Mouse (Mus musculus) spleen, adult 2 months (tissue): ENCODE data around the gene Bmpr1a. TPM values are rescaled to one million over a fixed set of nuclear protein-coding genes. Genes with fewer than 3 reads are reported as not detected.

ENCODE experiments used
- DNase-seq, 2 experiments: peaks; one replicate each; pipeline versions ENCODE4 v3.0.0 to v3.0.0-alpha.2; 2012 to 2021; ENCODE audit warnings: low spot score in 2 of 2, low read depth in 1 of 2
- H3K27ac ChIP-seq: fragments of 200-500 bp; 2 replicates; pipeline ENCODE4 v1.5.1; 2012; ENCODE audit warnings: low read length, inconsistent platforms; ENCODE audit not compliant: insufficient read depth
- H3K27me3 ChIP-seq: fragments of 200-500 bp; 2 replicates; pipeline ENCODE4 v1.6.1; 2012; ENCODE audit warnings: mild to moderate bottlenecking, moderate library complexity, low read length, inconsistent platforms; ENCODE audit not compliant: control insufficient read depth, insufficient read depth
- H3K36me3 ChIP-seq: fragments of 200-500 bp; 2 replicates; pipeline ENCODE4 v1.6.1; 2012; ENCODE audit warnings: mild to moderate bottlenecking, low read length, inconsistent platforms; ENCODE audit not compliant: control insufficient read depth, insufficient read depth
- H3K4me1 ChIP-seq: fragments of 200-500 bp; 2 replicates; pipeline ENCODE4 v1.6.1; 2011; ENCODE audit warnings: inconsistent platforms; ENCODE audit not compliant: control insufficient read depth, insufficient read depth, insufficient read length
- H3K4me3 ChIP-seq: fragments of 200-500 bp; 2 replicates; pipeline ENCODE4 v1.5.1; 2011; ENCODE audit warnings: mild to moderate bottlenecking, inconsistent platforms; ENCODE audit not compliant: insufficient read depth, insufficient read length; ENCODE audit errors: extremely low read depth
- CTCF ChIP-seq: fragments of 200-500 bp; IDR thresholded peaks from 2 replicates; pipeline ENCODE4 v1.5.1; 2011; ENCODE audit warnings: mild to moderate bottlenecking, inconsistent platforms; ENCODE audit not compliant: insufficient read depth, insufficient read length, insufficient replicate concordance; ENCODE audit errors: extremely low read depth
- POLR2A ChIP-seq: fragments of 200-500 bp; IDR thresholded peaks from 2 replicates; pipeline ENCODE4 v1.6.1; 2011; ENCODE audit warnings: low read depth, low read length, inconsistent platforms
- WGBS: fragments of 180-500 bp; shearing (Covaris S2); methylation state at CpG from one replicate; pipeline ENCODE4 v1.1.7; 2018; 5-methylcytosine and 5-hydroxymethylcytosine counted together
- polyA plus RNA-seq: library from polyadenylated mRNA; depleted of rRNA; stranded (reverse); fragments of >200 nt; gene quantifications from 2 replicates; pipeline ENCODE4 v1.2.3, GENCODE M21; 2012

Bmpr1a gene
- polyA plus RNA-seq, 1 experiment = 1.0 TPM

DNA sequence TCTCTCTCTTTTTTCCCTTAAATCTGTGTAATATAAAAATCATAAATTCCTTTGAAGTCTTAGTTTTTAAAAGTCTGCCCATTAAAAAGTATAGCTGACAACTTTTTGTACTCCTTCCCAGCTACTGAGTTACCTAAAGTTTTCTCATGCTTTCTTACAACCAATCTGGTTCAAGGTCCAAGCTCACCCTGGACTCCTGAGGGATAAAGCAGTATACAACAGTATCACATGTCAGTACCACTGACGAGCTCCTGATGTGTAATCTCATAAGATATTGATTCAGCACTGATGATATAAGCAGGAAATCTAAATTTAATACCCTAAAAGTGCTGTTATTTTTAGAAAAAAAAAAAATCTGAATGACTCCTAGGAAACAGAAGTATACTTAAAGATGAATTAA, 12.2 kb downstream of the Bmpr1a start:
- TF ChIP-seq CTCF (no peak), POLR2A (no peak)
- no peaks in the 10 kb centered on the region for H3K4me1 ChIP-seq
- H3K27me3 ChIP-seq = no peaks in the 10 kb centered on the region; the same call in 1 of the 2 replicates
- H3K4me3 ChIP-seq = no peak overlapping the region
- no peak overlapping the region for H3K27ac ChIP-seq
- DNase-seq = no peak
- WGBS = 75% methylated on average over 1 of the region's 1 CpGs
- no peaks in the 10 kb centered on the region for H3K36me3 ChIP-seq

DNA sequence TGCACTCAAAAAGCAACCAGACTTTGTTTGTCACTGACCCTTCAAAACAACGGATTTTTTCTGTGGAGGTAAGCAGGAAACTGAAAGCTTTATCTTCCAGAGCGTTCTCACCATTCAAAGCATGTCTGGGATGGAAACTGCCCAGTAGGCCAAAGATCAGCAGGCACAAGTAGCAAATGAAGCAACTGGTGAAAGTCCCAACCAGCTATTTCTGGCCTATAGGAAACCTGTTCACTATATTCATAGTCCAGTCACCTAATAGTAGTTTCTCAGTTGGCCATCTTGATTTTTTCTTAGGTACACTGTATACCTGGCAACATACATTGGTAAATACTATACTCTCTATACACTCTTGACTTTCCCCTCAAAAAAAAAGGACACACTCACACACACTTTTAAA, 13.2 kb downstream of the Bmpr1a start:
- Histone ChIP-seq H3K27ac (no peak overlapping the region), H3K27me3 (no peaks in the 10 kb centered on the region; the same call in 1 of the 2 replicates), H3K36me3 (no peaks in the 10 kb centered on the region), H3K4me3 (no peak overlapping the region), H3K4me1 (no peaks in the 10 kb centered on the region)
- TF ChIP-seq CTCF (no peak), POLR2A (no peak)
- 75% methylated on average over 2 of the region's 2 CpGs for WGBS
- no peak for DNase-seq

DNA sequence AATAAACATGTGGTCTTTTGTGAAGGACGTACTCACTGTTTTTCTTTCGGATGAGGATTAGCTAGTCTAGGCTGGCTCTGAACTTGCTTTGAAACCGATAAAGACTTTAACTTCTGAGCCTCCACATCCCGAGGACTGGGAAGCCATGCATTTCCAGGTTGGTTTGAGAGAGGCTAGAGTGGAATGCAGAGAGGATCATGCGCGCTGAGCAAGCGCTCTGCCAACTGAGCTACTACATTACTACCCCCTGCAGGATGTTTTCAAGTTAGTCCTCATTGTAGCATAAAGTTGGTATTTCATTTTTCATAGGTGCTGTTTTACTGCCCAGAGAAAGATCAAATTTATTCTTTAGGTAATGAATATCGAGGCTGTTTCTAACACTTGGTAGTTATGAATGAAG, 17.0 kb downstream of the Bmpr1a start:
- no peak for TF ChIP-seq CTCF
- TF ChIP-seq POLR2A = no peak
- 81% methylated on average over 8 of the region's 8 CpGs for WGBS
- no peaks in the 10 kb centered on the region for H3K4me1 ChIP-seq
- no peaks in the 10 kb centered on the region for H3K36me3 ChIP-seq
- H3K27ac ChIP-seq = no peak overlapping the region
- no peaks in the 10 kb centered on the region for H3K27me3 ChIP-seq
- no peak for DNase-seq
- H3K4me3 ChIP-seq = no peak overlapping the region

DNA sequence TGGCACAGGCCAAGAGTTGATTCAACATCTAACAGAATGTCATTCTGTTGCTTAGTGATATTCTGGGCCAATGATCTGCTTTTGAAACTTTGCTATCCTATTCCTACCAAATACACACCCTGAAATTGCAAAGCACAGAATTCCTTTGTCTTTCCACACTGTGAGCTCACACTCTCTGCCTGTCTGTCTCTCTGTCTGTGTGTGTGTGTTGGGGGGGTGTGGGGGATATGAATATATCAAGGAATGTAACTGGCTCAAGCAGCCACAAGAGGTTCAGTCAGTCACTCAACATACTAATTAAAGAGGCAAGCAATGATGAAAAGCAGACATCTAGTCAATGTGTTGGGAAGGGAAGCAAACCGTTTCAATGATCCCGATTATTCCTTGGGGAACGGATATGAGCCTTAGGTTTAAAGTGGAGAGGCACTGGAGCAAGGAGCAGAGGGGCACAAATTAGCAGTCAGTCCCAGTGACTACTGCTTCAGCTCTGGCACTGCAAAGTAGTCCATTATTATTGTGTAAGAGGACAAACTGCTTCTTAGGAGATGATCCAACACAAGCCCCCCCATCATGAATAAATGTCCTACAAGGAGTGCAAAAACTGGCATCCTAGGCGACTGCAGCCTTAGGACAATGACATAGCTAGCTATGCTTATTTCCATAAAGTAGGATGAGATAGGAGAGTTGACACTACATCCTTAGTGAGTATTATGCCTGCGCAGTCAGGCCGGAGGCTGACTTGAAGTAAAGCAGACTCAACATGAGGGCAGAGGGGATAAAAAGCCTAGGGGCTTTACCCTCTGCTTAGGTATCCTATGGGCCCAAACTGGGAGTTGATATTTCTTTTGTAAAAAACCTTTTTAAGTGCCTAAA, 19.4 kb downstream of the Bmpr1a start:
- H3K4me3 ChIP-seq = no peak overlapping the region
- no peaks in the 10 kb centered on the region for H3K4me1 ChIP-seq
- WGBS = 91% methylated on average over 6 of the region's 6 CpGs
- no peak for DNase-seq
- no peaks in the 10 kb centered on the region for H3K27me3 ChIP-seq
- H3K36me3 ChIP-seq = no peaks in the 10 kb centered on the region
- no peak overlapping the region for H3K27ac ChIP-seq
- TF ChIP-seq POLR2A (no peak), CTCF (no peak)

DNA sequence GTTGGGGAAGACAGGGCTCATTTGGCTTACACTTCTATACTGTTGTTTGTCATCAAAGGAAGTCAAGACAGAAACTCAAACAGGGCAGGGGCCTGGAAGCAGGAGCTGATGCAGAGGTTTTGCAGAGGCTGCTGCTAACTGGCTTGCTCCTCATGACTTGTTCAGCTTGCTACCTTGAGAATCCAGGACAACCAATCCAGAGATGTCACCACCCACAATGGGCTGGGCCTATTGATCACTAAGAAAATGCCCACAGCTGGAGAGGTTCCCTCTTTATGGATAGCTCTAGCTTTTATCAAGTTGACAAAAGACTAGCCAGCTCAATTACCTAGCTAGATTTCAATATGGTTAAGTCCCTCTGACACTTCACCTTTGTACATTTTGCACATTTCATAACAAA, 31.6 kb downstream of the Bmpr1a start:
- no peak for DNase-seq
- no peak for TF ChIP-seq CTCF
- TF ChIP-seq POLR2A = no peak
- no peak overlapping the region for H3K27ac ChIP-seq
- no peak overlapping the region for H3K4me3 ChIP-seq
- H3K4me1 ChIP-seq = no peaks in the 10 kb centered on the region
- H3K27me3 ChIP-seq = no peaks in the 10 kb centered on the region; the same call in 1 of the 2 replicates
- H3K36me3 ChIP-seq = no peaks in the 10 kb centered on the region

DNA sequence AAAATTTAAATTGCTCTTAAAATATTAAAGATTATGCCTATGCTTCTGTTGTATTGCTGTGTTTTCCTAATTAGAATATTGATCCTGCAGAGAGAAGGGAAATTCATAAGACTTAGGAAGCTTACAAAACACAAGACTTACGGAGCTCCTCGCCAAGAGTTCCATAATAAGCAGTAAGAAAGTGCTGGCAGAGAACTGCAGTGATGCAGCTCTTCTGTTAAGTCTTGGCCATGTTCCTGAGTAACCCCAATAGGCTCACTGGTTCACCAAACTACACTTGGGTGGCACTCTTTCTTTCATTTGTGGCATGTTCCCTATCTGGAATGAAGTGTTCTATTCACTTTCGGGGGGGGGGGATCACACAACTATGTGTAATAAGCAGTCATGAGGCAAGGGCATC, 36.9 kb downstream of the Bmpr1a start:
- no peak overlapping the region for H3K27ac ChIP-seq
- H3K4me3 ChIP-seq = no peak overlapping the region
- no peaks in the 10 kb centered on the region for H3K4me1 ChIP-seq
- no peaks in the 10 kb centered on the region for H3K27me3 ChIP-seq
- H3K36me3 ChIP-seq = no peaks in the 10 kb centered on the region
- DNase-seq = no peak
- TF ChIP-seq CTCF (no peak), POLR2A (no peak)
- 79% methylated on average over 3 of the region's 3 CpGs for WGBS

DNA sequence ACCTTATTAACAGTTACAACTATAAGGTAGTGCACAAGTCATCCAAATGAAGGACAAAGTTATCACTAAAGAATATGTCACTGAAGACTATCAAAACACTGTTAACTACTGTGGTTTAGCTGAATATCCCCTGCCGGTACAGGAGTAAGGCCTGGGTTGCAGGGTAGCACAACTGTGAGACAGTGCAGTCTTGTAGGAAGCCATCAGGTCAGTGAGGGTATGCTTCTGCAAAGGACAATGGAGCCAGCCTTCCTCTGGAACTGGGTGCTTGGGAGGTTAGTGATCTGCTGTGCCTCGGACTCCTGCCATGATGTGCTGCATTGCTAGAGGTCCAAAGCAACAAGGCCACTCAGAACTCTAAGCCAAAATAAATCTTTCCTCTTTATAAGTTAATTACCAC, 43.8 kb downstream of the Bmpr1a start:
- no peaks in the 10 kb centered on the region for H3K4me1 ChIP-seq
- no peak for DNase-seq
- TF ChIP-seq CTCF = no peak
- TF ChIP-seq POLR2A = no peak
- no peaks in the 10 kb centered on the region; the same call in 1 of the 2 replicates for H3K27me3 ChIP-seq
- H3K27ac ChIP-seq = no peak overlapping the region
- 91% methylated on average over 2 of the region's 2 CpGs for WGBS
- H3K4me3 ChIP-seq = no peak overlapping the region
- no peaks in the 10 kb centered on the region for H3K36me3 ChIP-seq
